Mouse (Mus musculus): Measurements from ENCODE around the gene Pak2.
A peak's percentile ranks its signal among the peaks of the same experiment; 100 is the strongest.
"Not testable (repeated sequence)": the region's sequence is repeated elsewhere in the genome, so short reads cannot be mapped to it uniquely, and the experiment has no call there.

Gene Pak2

DNA sequence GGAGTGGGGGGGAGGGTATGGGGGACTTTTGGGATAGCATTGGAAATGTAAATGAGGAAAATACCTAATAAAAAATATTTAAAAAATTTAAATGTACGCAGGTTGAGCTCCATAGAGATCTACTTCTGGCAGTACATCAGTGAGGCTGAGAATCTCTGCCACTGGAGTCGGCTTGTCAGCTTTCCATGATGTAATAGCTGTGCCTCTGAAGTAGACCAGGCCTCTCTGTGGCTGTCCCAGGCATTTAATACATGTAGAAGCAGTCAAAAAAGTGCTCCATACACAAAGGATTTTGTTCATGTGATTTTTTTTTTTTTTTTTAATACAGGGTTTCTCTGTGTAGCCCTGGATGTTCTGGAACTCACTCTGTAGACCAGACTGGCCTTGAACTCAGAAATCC lies 18.6 kb upstream of the Pak2 start:
- DNase-seq (ENCODE audit: low read depth in 2 of 2, low spot score in 2 of 2), result not testable (repeated sequence)

DNA sequence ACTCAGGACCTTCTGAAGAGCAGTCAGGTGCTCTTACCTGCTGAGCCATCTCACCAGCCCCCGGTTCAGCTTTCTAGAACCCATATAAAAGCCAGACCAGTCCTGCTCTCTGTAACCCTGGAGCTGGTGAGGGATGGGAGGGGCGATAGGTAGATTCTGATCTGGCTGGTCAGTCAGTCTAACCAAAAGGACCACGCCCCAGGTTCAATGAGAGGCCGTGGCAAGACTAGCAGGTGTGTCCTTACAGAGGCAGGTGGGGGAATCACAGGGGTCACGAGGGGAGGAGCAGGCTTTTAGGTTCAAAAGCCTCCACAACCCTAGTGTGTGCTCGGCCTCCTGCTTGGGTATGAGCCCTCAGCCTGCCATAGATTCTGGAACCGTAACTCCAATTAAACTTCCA lies 12.3 kb upstream of the Pak2 start:
- DNase-seq (ENCODE audit: low read depth in 2 of 2, low spot score in 2 of 2), result no peak

DNA sequence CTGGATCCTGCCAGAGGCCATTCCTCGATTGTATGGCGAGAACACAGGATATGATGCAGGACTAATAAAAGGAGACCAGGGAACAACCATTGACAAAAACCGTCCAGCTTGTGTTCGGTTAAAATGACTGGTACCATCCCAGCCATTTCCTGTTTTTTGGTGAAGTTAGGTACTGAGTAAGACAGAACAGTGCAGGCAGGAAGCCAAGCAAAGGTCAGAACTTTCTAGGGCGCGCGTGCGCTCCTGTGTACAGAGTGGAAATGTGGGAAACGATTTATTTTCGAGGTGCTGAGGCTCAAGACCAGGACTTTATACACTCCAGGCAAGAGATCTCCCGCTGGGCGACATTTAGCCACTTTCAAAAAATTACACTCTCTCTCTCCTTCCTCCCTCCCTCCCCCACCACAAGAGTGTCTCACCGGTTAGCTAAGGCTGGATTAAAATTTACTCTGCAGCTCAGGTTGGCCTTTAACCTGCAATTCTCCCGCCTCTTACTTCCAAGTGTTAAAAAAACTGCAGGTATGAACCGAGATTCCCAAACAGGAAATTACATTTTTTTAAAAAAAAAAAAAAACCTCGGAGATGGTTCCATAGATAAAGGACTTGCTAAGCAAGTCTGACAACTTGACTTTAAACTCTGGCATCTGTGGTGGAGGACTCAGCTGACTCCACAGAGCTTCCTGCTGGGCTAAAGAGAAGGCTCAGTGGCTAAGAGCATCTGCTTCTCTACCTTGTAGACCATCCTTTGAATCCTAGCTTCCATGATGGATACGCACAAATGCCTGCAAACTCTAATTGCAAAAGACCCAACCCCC lies 8.7 kb upstream of the Pak2 start:
- peak in 1 of 2 experiments; percentile 29 for DNase-seq (ENCODE audit: low read depth in 2 of 2, low spot score in 2 of 2)

DNA sequence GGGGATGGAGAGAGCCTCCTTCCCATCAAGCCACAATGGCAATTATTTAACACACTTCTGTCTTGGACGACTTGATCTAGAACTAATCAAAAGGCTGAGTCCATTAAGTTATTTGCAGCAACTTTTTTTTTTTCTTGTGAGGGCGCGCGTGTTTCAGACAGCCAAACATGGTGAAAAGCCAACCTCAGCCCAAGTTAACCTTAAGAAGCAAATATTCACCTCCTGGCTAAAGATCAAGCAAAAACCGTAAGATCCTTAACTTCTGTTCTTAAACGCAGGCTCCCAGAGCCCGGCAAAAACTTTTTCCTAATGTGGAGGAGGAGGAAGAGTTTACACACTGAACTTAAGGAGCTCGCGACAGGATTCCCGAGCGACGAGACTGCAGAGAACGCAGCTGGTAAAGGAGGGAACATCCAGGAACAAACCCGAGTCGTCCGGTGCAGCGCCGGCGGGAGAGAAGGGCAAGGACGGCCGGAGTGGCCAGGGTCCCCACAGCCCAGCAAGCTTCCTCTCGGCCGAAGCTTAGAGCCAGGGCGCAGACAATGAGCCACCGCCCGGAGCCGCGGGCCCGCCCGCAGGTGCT lies 643 bp downstream of the Pak2 start:
- DNase-seq (ENCODE audit: low read depth in 2 of 2, low spot score in 2 of 2), result peak in 1 of 2 experiments; percentile 32

DNA sequence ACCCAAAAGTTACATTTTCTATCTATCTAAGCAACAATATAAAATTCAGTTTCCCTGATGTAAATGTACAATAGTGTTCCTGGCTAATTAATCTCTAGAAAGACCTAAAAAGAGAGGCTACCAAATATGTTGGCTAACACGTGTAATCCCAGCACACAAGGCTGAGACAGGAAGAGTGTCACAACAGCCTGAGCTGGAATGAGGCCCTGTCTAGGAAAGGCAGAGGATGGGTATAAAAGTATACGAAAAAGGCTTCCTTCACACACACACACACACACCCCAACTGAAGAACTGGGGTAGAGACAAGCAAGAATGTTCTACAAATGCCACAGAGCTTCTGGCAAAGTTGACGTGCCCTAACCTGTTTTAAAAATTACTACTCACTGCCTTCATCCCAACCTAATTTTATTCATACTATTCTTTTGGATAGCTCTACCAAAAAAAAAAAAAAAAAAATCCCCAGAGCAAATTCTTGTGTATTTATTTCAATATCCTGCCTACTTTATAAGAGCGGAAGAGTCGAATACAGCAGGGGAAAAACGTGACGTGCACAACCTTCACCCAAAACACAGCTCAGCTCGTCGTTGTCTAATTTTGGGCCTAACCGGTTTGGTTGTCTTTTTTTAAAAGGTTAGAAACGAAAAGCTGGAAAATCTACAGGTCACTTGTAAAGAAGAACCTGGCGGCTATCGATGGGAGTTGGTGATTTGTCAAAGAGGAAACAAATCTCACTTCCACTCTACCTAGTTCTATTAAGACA lies 1.3 kb downstream of the Pak2 start:
- DNase-seq (ENCODE audit: low read depth in 2 of 2, low spot score in 2 of 2), result peak in 1 of 2 experiments; percentile 31

DNA sequence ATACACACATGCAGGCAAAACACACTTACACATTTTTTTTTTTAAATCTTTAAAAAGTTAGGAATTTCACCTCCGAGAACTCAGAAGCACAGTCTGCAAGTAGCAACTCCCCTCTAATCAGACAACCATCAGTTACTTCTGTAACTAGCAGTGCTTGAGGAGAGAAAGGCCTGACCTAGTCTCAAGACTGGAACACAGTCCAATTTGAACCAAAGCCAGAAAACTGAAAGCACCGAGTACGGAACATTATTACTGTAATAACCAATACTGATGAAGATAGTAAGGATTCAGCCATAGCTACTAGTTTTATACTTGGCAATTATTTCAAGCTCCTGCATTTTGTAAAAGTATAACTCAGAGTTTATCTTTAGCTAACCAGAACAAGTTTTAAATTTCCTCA lies 2.7 kb downstream of the Pak2 start:
- no peak for DNase-seq (ENCODE audit: low read depth in 2 of 2, low spot score in 2 of 2)

DNA sequence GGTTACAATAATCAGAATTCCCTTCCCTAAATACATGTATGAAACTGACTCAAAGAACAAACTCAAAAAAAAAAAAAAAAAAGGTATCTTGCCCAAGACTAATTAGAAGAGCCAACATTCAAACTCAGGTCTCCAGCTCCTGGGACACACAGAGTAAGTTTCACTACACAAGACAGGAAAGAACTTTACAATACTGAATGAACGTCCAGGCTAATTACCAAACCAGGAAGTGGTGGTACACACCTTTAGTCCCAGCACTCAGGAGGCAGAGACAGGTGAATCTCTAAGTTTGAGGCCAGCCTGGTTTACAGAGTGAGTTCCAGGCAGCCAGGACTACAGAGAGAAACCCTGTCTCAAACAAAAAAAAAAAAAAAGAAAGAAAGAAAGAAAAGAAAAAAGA lies 3.4 kb downstream of the Pak2 start:
- no peak for DNase-seq (ENCODE audit: low read depth in 2 of 2, low spot score in 2 of 2)

DNA sequence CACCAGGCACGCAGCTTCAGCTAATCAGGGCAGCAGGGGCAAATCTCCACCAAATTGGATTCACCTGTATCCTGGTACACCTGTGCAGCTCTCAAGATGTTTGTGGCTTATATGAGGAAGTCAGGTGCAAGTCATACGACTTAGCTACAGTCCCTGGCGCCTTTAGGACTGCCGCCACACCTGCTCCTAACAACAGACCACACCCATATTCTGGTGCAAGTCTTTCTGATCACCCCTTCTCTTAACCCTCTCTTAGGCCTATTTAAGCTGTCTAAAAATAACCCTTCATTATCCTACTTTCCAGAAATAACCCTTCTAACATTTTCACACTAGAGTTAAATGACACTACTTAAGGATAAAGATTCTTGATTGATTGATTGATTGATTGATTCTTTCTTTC lies 9.1 kb downstream of the Pak2 start:
- not testable (repeated sequence) for DNase-seq (ENCODE audit: low read depth in 2 of 2, low spot score in 2 of 2)

DNA sequence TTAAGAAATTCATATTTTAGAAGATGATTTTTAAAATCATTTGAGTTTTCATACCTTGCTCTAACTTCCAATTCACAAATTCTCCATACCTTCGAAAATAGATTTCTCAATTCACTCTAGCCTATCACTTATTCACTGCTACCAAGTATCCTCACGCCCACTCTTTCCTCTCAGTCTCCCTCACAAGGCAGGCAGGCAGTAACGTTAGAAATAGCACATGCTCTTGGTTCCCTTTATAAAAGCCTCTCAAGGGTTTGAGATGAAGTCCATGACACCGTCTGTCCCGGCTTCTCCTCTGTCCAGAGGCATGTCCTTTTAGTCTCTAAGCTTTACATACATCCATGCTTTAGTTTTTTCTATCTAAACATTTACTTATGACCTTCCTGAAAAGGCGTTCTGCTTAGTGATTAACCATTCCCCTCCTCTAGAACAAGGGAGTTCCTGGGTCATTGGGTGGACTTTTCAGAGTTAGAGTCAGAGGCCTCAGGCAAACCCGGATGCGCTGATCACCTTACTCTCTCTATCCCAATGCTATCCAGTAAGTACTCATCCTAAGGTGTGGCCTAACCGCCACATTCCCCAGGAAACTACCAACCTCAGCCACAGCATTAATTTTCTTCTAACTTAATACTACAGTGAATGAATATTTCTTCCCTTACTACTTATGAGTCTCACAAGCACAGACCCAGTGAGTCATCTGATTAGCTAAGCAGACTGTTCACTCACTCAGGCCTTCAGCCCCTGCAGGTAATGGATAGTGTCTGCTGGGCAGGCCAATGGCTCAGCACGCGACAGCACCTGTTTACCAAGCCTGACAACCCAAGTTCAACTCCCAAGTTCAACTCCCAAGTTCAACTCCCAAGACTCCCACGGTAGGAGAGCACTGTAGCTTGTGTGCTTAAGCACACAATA lies 10.5 kb downstream of the Pak2 start:
- no peak for DNase-seq (ENCODE audit: low read depth in 2 of 2, low spot score in 2 of 2)

DNA sequence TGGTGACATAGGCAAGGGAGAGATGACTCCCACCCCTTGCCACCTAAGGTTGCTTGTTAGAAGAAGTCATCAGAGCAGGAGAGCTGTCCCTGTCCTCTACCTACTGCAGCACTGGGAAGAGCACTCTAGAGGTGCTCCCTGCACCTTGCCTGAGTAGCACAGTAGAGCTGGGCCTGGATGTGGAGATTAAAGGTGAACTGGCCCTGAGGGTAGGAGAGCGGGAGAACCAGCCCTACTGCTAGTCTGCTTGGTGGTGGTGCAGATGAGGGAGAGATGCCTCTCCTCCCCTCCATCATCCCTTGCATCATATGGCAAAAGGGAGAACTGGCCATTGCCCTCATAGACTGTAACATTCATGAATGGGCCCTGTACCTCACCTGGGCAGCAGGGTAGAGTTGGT lies 12.2 kb downstream of the Pak2 start:
- no peak for DNase-seq (ENCODE audit: low read depth in 2 of 2, low spot score in 2 of 2)

DNA sequence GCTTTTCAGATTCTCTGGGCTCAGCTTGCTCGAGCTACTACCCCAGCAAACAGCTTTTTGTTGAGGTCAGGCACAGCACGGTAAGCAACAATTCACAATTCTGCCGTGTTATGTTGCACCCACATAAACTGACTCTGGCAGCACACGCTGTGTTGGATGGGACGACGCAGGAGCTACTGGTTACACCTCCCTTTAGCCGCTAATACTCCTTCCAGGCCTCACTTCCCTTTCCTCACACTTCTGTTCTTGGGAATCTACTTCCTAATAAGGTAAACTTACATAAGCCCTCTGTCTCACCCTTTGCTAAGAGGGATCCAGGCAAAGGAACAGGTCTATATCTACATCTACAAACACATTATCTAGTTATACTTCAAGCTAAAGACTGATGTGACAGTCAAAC lies 15.2 kb downstream of the Pak2 start:
- DNase-seq (ENCODE audit: low read depth in 2 of 2, low spot score in 2 of 2), result no peak

DNA sequence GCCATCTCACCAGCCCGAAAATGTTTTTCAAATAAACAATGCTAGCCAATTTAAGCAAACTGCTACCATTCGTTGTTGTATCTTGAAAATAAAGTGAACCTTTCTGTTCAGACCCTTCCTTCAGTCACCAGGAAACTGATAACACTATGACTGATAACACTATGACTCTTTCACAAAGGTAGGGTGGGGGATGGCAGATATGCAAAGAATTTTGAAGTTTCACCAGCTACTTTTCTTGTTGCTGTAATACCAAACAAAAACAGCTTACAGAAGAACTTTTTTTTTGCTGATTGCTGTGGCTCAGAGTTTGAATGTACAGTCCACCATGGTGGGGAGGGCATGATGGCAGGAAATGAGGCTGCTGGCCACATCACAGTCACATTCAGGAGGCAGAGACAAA lies 16.9 kb downstream of the Pak2 start:
- DNase-seq (ENCODE audit: low read depth in 2 of 2, low spot score in 2 of 2), result no peak

DNA sequence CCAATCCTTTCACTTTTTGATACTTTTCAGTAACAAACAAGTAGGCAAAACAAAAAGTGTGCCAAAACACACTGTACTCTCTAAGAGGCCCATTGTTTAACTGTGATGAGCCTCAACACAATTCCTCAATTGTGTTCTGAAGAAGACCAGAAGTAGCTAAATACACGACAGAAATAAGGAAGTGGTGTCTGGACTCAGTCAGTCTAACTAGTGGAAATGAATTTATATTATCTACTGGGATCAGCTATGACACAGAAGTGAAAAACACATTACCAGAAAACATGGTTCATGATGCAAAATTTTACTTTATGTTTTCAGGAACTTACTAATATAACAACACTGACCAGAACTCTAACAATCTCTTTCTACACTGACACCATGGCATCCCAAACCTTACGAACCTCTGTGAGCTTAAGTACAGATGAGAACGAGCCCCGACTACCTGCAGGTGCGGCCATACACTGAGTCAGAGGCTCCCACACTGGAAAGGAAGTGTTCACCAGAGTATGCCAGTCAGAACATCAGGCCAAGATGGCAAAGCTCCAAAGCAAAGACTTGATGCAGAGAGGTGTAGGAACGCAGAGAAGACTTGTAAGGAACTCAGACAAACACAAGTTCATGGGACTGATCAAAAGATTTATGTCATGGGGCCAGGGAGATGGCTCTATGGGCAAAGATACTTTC lies 19.2 kb downstream of the Pak2 start:
- DNase-seq (ENCODE audit: low read depth in 2 of 2, low spot score in 2 of 2), result no peak

DNA sequence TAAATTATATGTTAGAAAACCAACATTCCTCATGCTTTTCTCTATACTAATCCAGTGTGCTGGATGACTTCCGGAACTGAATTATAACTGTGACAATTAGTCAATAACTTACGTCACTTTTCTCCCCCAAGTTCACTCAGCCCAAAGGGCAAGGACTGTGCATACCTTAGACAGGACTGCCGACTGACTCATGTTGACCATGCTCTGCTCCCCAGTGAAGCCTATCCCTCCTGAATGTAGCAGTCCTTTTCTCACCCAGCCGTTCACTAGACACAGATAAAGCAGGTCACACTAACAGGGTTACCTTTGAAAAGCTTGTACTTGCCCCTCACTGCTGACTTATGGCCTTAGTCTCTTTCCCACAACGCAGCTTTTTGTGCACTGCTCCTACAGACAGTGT lies 20.3 kb downstream of the Pak2 start:
- DNase-seq (ENCODE audit: low read depth in 2 of 2, low spot score in 2 of 2), result no peak

DNA sequence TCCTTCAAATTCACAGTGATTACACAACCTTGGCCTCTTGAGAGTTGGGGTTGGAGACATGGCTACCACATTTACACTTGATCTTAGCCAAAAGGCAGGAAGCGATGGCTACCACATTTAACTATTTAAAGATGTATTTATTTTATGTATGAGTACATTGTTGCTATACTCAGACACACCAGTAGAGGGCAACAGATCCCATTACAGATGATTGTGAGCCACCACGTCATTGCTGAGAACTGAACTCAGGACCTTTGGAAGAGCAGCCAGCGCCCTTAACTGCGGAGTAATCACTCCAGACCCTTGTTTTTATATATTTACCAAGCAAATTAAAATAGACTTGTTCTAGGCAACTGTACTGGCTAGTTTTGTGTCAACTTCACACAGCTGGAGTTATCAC lies 36.8 kb downstream of the Pak2 start:
- no peak for DNase-seq (ENCODE audit: low read depth in 2 of 2, low spot score in 2 of 2)

DNA sequence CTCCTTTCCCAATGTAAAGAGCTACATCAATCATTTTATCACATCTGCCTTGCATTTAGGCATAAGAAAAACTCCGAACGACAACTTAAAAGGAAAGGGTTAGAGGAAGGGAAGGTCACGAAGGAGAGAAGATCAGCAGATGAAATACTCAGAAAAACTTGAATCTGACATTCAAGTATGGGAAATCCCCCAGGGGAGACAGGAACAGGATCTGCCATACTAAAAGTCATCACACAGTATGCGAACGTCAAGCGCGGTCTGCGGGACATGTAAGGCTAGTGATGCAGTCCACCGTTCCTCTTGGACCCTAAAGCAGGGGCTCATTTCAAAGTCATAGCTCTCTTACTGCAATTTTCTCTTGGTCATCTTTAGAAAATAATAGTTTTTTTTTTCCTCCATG lies 59.5 kb downstream of the Pak2 start:
- DNase-seq (ENCODE audit: low read depth in 2 of 2, low spot score in 2 of 2), result no peak

DNA sequence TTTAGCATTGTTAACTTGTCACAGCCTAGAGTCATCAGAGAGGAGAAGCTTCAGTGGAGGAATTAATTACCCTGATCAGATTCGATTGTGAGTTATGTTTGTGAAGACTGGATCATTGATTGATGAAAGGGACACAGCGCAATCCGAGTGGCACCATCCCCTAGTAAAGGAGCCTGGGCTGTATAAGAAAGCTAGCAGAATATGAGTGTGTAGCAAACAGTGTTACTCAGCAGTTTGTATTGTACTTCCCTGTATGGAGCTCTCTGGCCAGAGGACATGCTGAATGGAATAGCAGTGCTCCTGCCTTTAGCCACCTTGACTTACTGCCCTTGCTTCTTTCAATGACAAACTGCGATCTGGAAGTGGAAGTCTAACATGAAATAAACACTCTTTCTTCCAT lies 68.8 kb downstream of the Pak2 start:
- DNase-seq (ENCODE audit: low read depth in 2 of 2, low spot score in 2 of 2), result no peak

DNA sequence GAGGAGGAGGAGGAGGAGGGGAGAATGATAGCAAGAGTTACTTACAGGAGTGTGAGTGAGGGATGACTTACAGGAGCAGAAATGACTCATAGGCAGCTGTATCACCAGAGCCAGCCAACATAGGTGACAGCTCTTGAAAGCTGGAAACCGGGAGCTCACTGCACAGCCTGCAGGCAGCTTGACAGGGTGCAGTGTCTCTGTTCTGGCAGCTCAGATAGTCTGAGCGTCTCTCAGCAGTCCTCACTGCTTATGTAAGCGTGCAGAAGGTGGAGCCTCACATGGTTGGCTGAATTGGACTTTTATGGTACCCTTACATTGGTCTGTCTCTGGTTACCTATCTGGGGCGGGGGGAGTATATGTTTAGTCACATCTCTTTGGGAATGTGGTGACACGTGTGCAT lies 69.2 kb downstream of the Pak2 start:
- DNase-seq (ENCODE audit: low read depth in 2 of 2, low spot score in 2 of 2), result no peak

DNA sequence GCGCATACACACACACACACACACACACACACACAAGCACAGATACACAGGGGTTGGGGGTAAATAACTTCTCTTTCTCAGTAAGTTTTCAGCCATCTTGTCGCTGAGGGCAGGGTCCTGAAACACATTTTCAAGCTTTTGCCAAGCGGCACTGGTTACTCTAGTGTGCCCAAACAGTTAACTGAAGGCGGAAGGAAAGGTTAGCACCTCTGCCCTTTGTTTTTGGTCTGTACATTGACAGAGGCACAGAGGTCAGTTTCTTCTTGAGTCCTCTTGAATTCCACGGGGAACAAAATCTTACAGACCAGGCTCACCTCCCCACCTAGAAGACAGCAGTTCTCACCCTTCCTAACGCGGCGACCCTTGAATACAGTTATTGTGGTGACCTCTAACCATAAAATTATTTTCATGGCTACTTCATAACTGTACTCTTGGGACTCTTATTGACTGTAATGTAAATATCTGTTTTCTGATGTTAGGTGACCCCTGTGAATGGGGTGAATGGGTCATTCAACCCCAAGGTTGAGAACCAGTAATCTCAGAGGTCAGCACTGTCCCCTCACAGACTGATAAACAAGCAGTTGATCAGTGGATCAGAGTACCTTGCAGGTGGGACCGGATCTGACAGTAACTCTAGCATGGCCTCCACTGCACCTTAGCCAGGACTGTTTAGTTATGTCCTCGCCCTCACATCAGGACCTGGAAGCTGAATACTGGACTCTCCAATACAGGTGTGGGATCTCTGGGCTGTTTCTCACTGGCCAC lies 70.4 kb downstream of the Pak2 start:
- DNase-seq (ENCODE audit: low read depth in 2 of 2, low spot score in 2 of 2), result no peak

DNA sequence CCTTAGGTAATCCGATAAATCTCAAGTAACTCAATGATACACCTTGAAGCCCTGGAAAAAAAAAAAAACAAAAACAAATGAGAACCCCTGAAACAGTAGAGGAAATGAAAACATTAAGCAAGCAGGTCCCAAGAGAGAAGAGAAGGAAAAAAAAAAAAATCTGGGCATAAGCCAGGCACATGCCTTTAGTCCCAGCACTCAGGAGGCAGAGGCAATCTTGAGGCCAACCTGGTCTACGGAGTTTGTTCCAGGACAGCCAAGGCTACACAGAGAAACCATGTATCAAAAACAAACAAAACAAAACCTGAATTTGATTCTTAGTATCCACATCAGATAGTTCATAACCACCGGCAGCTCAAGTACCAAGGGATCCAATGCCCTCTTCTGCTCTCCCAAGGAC lies 74.4 kb downstream of the Pak2 start:
- DNase-seq (ENCODE audit: low read depth in 2 of 2, low spot score in 2 of 2), result no peak

Measured in CD8-positive naive resting alpha-beta T cell, adult 2 months (primary cell).